Comparison of ENCODE assay signal across 15 mouse cellular contexts in genomic region chr15:50078246-50078645, GRCm38 (mm10).
"Had no signal": no experiment of that assay in that cellular context is flagged by ENCODE, and none has a peak within 500 bp of the region (broad histone marks: within the 10 kb centered on the region; RNA-seq: fewer than 3 reads in every experiment).

No protein-coding gene starts in this region.

- DNase-seq: lung, adult 18-20 months; lung, embryonic 14.5 days; lung, postnatal 10 days; lung, postnatal 4 days; right cerebral cortex, postnatal 25 days; right cerebral cortex, postnatal 4 days; spleen, adult 18-20 months; thymus, adult 18-20 months; thymus, postnatal 14 days; thymus, postnatal 36 days had no signal

- H3K27ac ChIP-seq: midbrain, embryonic 13.5 days; midbrain, embryonic 15.5 days; neural tube, embryonic 12.5 days had no signal

- H3K27me3 ChIP-seq: megakaryocyte, embryonic 14.5 days; midbrain, embryonic 13.5 days; midbrain, embryonic 15.5 days; neural tube, embryonic 12.5 days had no signal

- H3K9me3 ChIP-seq: midbrain, embryonic 13.5 days; midbrain, embryonic 15.5 days; neural tube, embryonic 12.5 days had no signal

- ATAC-seq: midbrain, embryonic 13.5 days; midbrain, embryonic 15.5 days had no signal

- H3K36me3 ChIP-seq: midbrain, embryonic 13.5 days; midbrain, embryonic 15.5 days; neural tube, embryonic 12.5 days had no signal

- H3K4me2 ChIP-seq: lung, embryonic 14.5 days; midbrain, embryonic 11.5 days; midbrain, embryonic 13.5 days; midbrain, embryonic 15.5 days; neural tube, embryonic 12.5 days had no signal

- H3K9ac ChIP-seq: lung, embryonic 14.5 days; midbrain, embryonic 13.5 days; midbrain, embryonic 15.5 days; neural tube, embryonic 12.5 days had no signal

- H3K4me1 ChIP-seq: megakaryocyte, embryonic 14.5 days; midbrain, embryonic 13.5 days; midbrain, embryonic 15.5 days; neural tube, embryonic 12.5 days had no signal

- H3K4me3 ChIP-seq: megakaryocyte, embryonic 14.5 days; midbrain, embryonic 13.5 days; midbrain, embryonic 15.5 days; neural tube, embryonic 12.5 days had no signal
